Mouse (Mus musculus): ENCODE data around the gene Ruvbl2.
"Not testable (repeated sequence)": the region's sequence is repeated elsewhere in the genome, so short reads cannot be mapped to it uniquely, and the experiment has no call there.

Gene Ruvbl2

DNA sequence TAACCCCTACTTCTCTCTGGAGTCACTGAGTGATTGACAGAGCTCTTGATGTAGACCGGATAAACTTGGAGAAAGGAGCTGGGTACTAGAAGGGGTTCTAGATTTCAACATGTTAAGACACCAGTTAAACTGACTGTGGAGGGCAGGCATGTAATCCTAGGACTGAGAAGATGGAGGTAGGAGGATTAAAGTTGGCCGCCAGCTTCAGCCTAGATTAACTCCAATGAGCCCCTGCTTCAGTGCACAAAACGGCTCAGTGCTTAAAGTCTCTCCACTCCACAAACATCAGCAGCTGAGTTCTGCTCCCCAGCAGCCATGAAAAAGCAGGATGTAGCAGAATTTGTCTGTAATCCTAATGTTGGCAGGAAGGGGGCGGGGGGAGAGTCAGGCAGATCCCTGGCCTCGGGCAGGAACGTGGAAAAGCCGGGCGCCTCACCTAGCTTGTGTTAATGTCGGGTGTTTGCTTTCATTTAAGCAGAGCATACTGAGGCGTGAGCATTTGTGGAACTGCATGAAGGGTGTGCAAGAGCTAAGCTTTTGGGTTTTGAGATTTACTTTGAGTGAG lies 36.3 kb downstream of the Ruvbl2 start:
- no peak for DNase-seq (ENCODE audit: low spot score in 2 of 2)

DNA sequence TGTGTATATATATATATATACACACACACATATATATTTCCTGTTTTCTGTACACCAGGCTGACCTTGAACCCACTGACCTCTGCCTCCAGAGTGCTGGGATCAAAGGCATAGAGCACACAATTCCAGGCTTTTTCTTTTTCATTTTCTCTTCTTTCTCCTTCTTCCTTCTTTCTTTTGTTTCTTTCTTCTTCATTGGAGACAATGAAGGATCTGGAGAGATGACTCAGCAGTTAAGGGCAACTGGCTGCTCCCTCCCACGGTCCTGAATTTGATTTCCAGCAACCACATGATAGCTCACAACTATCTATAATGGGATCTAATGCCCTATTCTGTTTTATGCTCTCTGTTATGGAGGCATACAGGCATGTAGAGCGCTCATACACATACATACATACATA lies 41.1 kb downstream of the Ruvbl2 start:
- no peak for DNase-seq (ENCODE audit: low spot score in 2 of 2)

DNA sequence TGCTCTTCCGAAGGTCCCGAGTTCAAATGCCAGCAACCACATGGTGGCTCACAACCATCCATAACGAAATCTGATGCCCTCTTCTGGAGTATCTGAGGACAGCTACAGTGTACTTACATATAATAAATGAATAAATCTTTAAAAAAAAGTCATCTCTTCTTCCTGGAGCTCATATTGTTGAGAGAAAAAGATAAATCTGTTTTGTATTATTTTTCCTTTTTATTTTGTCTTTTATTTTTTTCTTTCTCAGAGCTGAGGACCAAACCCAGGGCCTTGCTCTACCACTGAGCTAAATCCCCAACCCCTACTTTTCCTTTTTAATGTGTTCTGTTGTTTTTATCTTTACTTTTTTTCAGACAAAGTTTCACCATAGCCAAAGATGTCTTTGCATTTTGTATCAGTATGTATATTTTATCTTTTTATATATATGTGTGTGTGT lies 41.5 kb downstream of the Ruvbl2 start:
- DNase-seq (ENCODE audit: low spot score in 2 of 2), result not testable (repeated sequence)

DNA sequence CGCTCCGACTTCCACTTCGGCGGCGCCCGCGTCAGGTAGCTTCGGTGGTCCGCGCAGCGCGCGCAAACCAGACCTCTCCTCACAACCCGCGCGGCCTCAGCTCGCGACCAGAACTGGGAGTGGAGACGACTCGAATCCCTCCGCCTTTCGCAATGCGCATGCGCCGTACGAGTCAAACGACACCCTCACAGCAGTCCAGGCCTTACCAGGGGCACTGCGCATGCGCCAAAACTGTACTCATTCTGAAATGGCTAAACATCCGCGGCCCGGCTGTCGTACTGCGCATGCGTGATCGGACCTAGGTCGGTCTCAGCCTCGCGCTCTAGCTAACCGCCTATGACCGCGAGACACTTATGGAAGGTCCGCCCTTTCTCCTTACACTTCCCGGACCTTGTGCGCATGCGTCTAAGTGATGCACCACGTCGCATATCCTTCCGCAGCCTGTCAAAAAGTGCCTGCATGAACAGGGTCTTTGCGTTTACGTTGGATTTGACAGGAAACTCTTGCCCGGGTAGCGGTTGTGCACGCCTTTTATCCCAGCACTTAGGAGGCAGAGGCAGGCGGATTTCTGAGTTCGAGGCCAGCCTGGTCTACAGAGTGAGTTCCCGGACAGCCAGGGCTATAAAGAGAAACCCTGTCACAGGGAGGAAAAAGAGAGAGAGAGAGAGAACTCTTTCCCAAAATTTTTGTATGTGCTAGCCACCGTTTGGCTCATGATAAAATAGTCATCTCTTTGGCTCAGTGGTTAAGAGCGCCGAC lies 42.1 kb downstream of the Ruvbl2 start, which contains the start of gene Snrnp70:
Snrnp70 (minus strand) TSS at position 165 of the 759 bp plus-strand sequence.
- DNase-seq (ENCODE audit: low spot score in 2 of 2), result peak; percentile 100

DNA sequence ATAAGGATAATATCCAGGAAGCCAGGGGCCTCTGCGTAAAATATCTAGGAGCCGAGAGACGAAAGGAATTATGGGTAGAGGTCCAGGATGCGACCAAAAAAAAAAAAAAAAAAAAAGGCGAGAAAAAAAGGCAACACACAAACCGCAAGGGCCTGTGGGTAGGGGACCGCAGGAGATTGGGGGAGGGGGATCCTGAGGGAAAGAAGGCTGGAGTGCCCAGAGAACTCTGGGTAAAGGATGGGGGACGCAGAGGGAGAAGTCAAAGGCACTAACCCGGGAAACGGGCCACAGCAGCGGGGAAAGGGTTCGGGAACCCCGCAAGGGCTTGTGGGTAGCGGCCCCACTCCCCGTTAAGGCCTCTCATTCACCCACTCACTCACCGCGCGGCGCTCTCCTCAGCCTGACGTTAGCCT lies 42.8 kb downstream of the Ruvbl2 start:
- no peak for DNase-seq (ENCODE audit: low spot score in 2 of 2)

DNA sequence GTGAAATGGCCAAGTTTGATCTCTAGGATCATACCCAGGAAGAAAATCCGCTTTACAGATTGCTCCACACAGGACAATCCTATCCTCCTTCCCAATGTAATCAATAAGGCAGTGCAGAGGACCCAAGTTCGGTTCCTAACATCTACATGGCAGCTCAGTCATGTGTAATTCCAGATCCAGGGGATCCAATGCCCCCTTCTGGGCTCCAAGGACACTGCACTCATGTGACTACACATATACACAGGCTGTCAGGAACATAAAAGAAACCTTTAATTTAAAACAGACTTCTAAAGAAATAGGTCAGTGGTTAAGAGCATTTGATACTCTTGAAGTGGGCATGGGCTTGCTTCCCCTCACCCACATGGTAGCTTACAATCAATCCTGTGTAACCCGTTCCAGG lies 51.8 kb downstream of the Ruvbl2 start:
- DNase-seq (ENCODE audit: low spot score in 2 of 2), result no peak

DNA sequence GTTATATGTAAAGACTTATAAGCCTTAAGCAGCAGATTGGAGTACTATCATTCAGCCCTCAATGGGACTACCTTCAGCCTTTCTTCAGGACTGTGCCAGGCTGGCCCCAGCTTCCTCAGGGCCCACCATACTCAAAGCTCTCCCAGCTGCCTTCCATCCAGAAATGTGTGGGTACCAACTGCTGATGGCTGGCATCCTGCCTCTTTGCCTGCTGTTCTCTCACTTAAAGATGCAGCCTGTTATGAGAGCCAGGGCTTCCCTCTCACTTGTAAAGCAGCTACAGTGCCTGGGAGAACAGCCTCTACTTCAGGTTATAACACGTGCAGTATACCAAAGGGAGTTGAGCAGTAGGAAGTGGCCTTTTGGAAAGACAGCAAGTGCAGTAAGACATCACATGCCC lies 61.8 kb downstream of the Ruvbl2 start:
- DNase-seq (ENCODE audit: low spot score in 2 of 2), result no peak

DNA sequence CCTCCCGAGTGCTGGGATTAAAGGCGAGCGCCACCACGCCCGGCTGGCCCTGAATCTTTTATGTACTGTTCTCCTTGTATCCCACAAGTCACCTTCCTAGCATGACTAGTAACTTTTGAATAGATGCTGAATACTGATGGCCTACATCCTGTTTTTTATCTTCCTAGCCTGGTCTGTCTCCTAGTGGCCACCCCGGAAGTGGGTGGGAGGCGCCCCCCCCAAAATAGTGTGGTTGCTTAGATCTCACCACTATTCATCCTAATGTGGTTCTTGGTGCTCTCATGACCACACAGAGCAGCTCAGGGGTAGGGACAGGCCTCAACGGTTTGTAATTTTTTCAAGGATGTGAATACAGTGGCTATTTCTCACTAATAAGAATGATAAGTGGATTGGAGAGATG lies 63.3 kb downstream of the Ruvbl2 start:
- no peak for DNase-seq (ENCODE audit: low spot score in 2 of 2)

DNA sequence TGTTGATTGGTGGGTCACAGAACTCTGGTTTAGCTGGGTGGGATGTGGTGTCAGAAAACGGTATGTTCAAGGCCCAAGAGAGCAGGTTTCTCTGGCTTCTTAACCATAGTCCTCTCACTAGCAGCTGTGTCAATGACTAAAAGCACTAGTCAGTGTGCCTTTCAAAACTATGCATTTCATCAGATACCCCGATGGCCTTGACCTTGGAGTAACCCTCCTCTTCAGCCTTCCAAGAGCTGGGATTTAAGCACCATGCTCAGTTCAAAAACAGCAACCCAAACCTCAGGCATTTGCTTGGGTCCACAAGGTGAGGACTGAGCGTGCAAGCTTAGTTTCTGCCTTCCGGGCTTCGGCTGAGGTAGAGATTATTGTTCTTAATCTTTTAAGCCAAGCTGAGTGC lies 65.5 kb downstream of the Ruvbl2 start:
- DNase-seq (ENCODE audit: low spot score in 2 of 2), result no peak
